Mouse (Mus musculus) induced T-regulatory cell, adult 2 months (primary cell): ENCODE measurements around the gene Atp5h.
"Not testable (repeated sequence)": the region's sequence is repeated elsewhere in the genome, so short reads cannot be mapped to it uniquely, and the experiment has no call there.

Experiments
- DNase-seq: peaks from one replicate; pipeline ENCODE4 v3.0.0-alpha.2; 2012; ENCODE audit warnings: low read depth

The Atp5h gene

DNA sequence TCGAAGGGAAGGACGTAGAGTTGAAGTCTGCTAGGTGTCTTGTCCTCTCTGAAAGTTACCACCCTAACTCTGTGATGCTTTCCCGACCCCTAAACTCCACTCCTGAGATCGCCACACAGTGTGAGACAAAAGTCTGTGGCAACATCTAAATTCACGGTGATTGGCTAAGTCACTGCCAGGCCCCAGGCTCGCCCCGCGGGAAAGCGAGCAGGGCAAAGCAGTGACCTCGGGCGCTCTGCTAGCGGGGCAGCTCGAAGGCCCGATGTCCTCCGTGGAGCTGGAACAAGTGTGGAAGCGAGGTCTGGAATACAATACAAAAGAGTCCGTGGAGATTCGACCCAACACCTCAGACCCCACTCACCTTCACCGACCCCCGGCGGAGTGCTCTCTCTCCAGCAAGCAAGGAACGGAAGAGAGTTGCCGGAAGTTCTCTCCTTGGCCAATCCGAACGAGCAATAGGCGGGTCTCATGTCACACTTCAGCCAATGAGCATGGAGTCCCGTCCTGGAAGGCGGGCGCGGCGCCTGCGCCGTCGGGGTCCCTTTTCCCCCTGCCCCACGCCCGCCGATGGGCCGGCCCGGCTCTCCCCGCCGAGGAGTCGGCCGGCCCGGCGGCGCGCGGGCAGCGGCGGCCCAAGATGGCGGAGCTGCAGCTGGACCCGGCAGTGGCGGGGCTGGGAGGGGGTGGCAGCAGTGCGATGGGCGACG, at the start of gene Atp5h, which contains the start of gene Kctd2:
TSS of gene Atp5h (minus strand) at position 432 of the 707 bp plus-strand sequence.
TSS of gene Kctd2 (plus strand) at position 598 of the 707 bp plus-strand sequence.
- DNase-seq = peak; percentile 96

GRCm38 (mm10) chr11:115467217-115467618, 47.5 kb upstream of the Atp5h start:
- DNase-seq = no peak

- DNase-seq = peak; percentile 44
Measured at GRCm38 (mm10) chr11:115464851-115465250, 45.1 kb upstream of the Atp5h start.

DNA sequence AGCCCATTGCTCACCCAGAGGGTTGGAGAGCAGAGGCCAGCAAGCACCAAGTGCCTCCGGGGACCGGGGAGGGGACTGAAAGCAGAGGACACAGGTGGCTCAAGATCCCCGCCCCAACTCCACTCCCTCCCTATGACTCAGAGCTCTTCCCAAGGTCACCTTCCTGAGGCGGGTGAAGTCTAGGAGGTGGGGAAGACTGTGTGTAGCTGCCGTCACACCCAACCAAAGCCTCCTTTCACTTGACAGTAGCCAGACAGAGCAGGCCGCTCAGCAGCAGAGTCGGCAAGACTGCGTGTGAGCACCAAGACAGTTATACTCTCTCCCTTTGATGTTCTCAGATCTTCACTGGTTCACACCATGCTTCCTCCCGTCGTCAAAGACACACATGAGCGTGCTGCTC, 43.6 kb upstream of the Atp5h start:
- peak; percentile 52 for DNase-seq

DNA sequence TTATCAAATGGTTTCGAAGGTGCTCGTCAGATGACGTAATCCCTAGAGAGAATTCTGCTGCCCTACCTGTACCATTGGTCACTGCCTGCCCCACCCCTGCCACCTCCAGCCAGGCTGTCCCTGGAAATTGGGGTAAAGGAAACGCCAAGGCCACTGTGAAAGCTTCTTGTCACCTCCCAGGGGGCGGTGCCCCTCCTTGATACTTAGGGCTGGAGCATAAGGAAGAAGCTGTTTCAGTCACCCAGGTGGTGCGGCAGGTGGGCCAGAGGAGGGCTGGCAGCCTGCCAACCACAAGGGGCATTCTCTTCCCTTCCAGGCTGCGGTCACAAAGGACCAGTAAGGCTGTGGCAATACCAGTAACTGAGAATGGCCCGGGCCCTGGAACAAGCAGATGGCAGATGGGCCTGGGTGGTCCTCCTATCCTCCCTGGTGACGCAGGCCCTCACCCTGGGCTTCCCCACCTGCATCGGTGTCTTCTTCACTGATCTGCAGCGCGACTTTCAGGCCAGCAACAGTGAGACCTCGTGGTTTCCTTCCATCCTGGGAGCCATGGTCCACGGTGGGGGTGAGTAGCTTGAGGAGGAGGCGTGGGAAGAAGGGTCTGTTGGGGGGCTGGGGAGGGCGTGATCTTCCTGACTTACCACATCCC, 42.6 kb upstream of the Atp5h start, which contains the start of gene Slc16a5:
TSS of gene Slc16a5 (plus strand) at position 232 of the 649 bp plus-strand sequence.
- DNase-seq = no peak

- peak; percentile 37 for DNase-seq
Measured at GRCm38 (mm10) chr11:115461846-115462242, 42.1 kb upstream of the Atp5h start.

DNA sequence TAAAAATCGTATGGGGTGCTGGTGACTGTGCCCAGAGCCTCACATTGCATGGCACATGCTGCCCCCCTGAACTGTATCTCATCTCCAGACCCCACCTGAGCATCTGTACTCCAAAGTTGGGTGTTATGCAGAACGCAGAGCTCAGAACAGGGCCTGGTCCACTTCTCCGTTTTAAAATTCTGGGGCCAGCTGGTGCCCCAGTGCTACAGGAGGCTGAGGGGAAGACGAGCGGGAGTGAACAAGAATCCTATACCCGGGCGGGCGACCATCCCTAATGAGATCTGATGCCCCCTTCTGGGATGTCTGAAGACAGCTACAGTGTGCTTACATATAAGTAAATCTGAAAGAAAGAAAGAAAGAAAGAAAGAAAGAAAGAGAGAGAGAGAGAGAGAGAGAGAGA, 41.2 kb upstream of the Atp5h start:
- no peak for DNase-seq

- DNase-seq = no peak
Measured at GRCm38 (mm10) chr11:115457405-115457804, 37.6 kb upstream of the Atp5h start.

GRCm38 (mm10) chr11:115456182-115456581, 36.4 kb upstream of the Atp5h start:
- no peak for DNase-seq

GRCm38 (mm10) chr11:115455619-115456018, 35.9 kb upstream of the Atp5h start:
- no peak for DNase-seq

DNA sequence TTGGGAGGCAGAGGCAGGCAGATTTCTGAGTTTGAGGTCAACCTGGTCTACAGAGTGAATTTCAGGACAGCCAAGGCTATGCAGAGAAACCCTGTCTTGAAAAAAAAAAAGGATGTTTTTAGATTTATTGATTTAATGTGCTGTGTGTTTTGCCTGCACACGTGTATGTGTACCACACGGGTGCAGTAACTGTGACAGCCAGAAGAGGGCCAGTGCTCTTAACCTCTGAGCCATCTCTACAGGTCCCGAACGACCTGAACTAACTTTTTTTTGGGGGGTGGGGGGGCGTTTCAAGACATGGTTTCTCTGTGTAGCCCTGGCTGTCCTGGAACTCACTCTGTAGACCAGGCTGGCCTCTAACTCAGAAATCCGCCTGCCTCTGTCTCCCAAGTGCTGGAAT, 35.1 kb upstream of the Atp5h start:
- DNase-seq = not testable (repeated sequence)

DNA sequence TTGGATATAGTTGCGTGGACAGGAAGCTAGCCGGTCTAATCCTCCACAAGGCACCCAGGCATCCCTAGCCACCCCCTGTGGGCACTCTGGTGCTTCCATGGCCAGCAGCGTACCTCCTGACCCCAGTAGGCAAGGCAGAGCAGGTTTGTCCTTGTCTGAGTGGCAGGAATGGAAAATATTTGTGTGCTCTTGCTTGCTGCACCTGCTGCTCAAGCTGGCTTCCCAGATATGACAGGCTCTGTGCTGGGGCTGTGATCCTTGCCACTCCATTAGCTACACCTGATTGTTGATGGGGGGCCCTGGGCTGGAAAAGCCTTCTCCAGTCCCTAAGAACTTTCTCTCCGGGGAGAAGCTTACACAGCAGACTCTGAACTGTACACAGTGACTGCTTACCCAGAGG, 33.5 kb upstream of the Atp5h start:
- DNase-seq = no peak

DNA sequence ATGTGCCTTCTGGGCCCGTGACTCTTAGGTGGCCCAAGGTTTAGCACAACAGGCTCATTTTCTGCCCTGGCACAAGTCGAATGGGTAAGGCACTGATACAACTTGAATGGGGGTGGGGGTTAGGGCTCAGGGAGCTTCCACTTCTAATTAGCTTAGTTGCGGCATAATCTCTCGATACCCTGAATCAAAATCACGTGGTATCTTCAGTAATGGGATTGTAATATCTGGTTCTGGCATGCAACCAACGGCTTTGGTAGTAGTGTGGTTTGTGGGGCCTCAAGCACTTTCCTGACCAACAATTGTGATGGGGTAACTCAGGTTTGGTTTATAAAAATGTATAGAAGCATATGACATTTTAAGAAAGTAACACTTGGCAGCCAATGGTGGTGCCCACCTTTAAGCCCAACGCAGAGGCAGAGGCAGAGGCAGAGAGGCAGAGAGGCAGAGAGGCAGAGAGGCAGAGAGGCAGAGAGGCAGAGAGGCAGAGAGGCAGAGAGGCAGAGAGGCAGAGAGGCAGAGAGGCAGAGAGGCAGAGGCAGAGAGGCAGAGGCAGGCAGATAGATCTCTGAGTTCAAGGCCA, 32.6 kb upstream of the Atp5h start:
- DNase-seq = no peak

GRCm38 (mm10) chr11:115451781-115452241, 32.0 kb upstream of the Atp5h start:
- DNase-seq = peak; percentile 83

DNA sequence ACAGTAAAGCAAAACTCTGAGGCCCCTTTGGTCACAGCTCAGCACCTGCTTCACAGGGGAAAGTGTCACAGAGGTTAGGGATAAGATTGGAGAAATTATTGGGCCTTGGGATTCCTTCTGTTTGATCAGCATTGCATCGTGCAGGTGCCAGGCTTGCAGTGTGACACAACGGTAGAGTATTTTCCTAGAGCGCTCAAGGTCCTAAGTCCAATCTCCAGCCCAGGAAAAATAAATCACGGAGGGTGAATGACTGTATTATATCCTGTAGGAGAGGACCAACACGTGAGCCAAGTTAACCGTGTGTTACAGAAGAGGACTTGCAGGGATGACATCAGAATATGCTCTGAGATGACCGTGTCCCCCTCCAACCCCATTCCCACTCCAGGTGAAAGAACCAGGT, 30.4 kb upstream of the Atp5h start:
- DNase-seq = no peak

DNA sequence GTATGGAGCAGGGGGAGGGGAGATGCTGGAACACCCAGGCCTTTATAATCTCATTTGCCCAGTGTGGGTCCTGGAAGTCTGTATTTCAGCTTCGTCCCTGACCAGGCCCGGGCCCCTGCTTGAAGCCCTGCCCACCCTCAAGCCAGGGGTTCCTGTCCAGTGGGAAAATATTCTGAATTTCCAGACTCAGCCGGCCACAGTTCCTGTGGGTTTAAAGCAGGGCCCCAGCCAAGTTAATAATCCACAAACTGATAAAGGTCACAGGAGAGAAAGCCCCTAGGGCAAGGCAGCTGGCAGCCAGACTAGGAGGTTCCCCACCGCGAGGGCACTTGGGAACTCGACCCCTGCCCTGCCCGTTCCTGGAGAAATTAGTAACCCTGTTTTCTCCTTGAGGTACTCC, 29.2 kb upstream of the Atp5h start:
- DNase-seq = no peak

DNA sequence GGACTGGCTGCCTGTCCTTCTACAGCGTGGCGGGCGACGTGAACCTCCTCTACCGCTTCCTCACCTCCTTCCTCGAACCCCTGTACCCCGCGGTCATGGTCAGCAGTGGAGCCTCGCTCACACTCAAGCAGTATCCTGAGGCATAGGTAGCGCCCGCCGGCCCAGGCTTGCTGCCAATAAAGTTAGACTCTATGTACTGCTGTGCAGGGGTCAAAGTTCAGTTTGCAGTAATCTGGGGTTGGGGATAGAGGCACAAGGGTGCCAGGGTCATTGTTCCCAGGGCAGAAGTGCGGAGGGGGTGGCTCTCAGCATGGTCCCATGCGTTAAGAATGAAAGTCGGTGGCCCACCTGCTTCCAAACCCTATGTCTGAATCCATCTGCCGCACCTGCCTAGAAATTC, 28.3 kb upstream of the Atp5h start:
- no peak for DNase-seq

- no peak for DNase-seq
Measured at GRCm38 (mm10) chr11:115447321-115447885, 27.6 kb upstream of the Atp5h start.

- DNase-seq = no peak
Measured at GRCm38 (mm10) chr11:115446906-115447305, 27.1 kb upstream of the Atp5h start.

DNA sequence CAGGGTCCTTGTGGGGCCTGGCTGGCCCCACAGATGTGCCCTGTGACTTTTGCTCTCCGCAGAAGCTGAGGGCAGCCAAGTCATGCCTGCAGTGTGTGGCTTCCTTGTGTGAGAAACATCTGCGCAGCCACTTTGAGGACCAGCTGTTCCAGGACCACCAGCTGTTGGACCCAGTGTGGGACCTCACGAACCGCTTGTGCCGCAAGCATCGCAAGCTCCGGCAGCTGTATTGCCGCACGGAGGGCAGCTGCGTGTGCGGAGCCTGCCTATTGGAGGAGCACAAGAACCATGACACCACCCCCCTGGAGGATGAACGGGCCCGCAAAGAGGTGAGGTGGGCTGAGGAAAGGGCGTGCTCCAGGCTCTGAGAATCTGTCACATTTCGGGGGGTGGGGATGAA, 21.7 kb upstream of the Atp5h start:
- DNase-seq = no peak

- DNase-seq = peak; percentile 47
Measured at GRCm38 (mm10) chr11:115439906-115440595, 20.3 kb upstream of the Atp5h start, which contains the start of gene Trim80. Gene Trim80, plus strand, starts transcription at chr11:115440545.

DNA sequence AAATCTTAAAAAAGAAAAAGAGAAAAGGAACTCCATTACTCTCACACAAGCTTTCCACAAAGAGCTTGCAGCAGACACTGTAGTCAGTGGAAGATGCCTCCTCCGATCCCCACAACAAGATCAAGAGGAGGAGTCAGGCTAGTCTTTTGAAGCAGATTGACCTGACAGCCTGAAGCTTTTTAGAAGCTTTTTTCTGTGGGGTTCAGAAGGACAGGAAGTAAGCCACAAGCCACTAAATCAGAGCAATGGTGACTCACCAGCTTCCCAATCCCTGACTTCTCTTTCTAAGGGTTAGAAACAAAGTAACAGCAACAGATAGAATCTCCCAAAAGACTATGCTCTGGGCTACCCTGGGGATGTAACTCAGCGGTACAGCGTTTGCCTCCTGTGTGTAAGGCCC, 19.6 kb upstream of the Atp5h start:
- DNase-seq = no peak
